Mouse (Mus musculus): ENCODE results near the gene Senp6.
"Not testable (repeated sequence)": the region's sequence is repeated elsewhere in the genome, so short reads cannot be mapped to it uniquely, and the experiment has no call there.

Senp6 gene

GRCm38 (mm10) chr9:80074949-80075348, 8.2 kb downstream of the Senp6 start:
- DNase-seq (ENCODE audit: low read depth, low spot score), result no peak

- no peak for DNase-seq (ENCODE audit: low read depth, low spot score)
Measured at GRCm38 (mm10) chr9:80080941-80081340, 14.2 kb downstream of the Senp6 start.

GRCm38 (mm10) chr9:80084429-80085092, 17.9 kb downstream of the Senp6 start:
- DNase-seq (ENCODE audit: low read depth, low spot score), result no peak

GRCm38 (mm10) chr9:80085665-80086064, 19.0 kb downstream of the Senp6 start:
- DNase-seq (ENCODE audit: low read depth, low spot score), result no peak

- not testable (repeated sequence) for DNase-seq (ENCODE audit: low read depth, low spot score)
Measured at GRCm38 (mm10) chr9:80086272-80086966, 19.7 kb downstream of the Senp6 start.

GRCm38 (mm10) chr9:80089409-80089808, 22.7 kb downstream of the Senp6 start:
- no peak for DNase-seq (ENCODE audit: low read depth, low spot score)

GRCm38 (mm10) chr9:80096325-80096724, 29.6 kb downstream of the Senp6 start:
- no peak for DNase-seq (ENCODE audit: low read depth, low spot score)

- DNase-seq (ENCODE audit: low read depth, low spot score), result no peak
Measured at GRCm38 (mm10) chr9:80145992-80146587, 79.4 kb downstream of the Senp6 start.

GRCm38 (mm10) chr9:80149594-80149993, 82.9 kb downstream of the Senp6 start:
- DNase-seq (ENCODE audit: low read depth, low spot score), result no peak

GRCm38 (mm10) chr9:80155277-80155676, 88.6 kb downstream of the Senp6 start:
- DNase-seq (ENCODE audit: low read depth, low spot score), result no peak

- DNase-seq (ENCODE audit: low read depth, low spot score), result no peak
Measured at GRCm38 (mm10) chr9:80156780-80157179, 90.1 kb downstream of the Senp6 start.

GRCm38 (mm10) chr9:80157840-80158465, 91.2 kb downstream of the Senp6 start:
- DNase-seq (ENCODE audit: low read depth, low spot score), result no peak

- DNase-seq (ENCODE audit: low read depth, low spot score), result no peak
Measured at GRCm38 (mm10) chr9:80158937-80159336, 92.2 kb downstream of the Senp6 start.

- no peak for DNase-seq (ENCODE audit: low read depth, low spot score)
Measured at GRCm38 (mm10) chr9:80161451-80161850, 94.7 kb downstream of the Senp6 start.

- no peak for DNase-seq (ENCODE audit: low read depth, low spot score)
Measured at GRCm38 (mm10) chr9:80163126-80163723, 96.5 kb downstream of the Senp6 start.

GRCm38 (mm10) chr9:80164191-80164590, 97.5 kb downstream of the Senp6 start:
- no peak for DNase-seq (ENCODE audit: low read depth, low spot score)

GRCm38 (mm10) chr9:80164611-80165474, 98.1 kb downstream of the Senp6 start, which contains the start of gene Myo6:
TSS of gene Myo6 (plus strand) at chr9:80165031.
- peak; percentile 89 for DNase-seq (ENCODE audit: low read depth, low spot score)

- no peak for DNase-seq (ENCODE audit: low read depth, low spot score)
Measured at GRCm38 (mm10) chr9:80165690-80166089, 99.0 kb downstream of the Senp6 start.

GRCm38 (mm10) chr9:80166425-80166824, 99.7 kb downstream of the Senp6 start:
- no peak for DNase-seq (ENCODE audit: low read depth, low spot score)

GRCm38 (mm10) chr9:80167089-80167488, 100.4 kb downstream of the Senp6 start:
- DNase-seq (ENCODE audit: low read depth, low spot score), result no peak

GRCm38 (mm10) chr9:80169551-80169950, 102.8 kb downstream of the Senp6 start:
- no peak for DNase-seq (ENCODE audit: low read depth, low spot score)

Measured in retina, postnatal 7 days (tissue).